Mouse (Mus musculus): ENCODE data around the gene Arrdc1. TPM values are rescaled to one million over a fixed set of nuclear protein-coding genes. Genes with fewer than 3 reads are reported as not detected.

The Arrdc1 gene
- total RNA-seq, 2 experiments from 2014 or later, result 11.1 to 12.3 TPM

DNA sequence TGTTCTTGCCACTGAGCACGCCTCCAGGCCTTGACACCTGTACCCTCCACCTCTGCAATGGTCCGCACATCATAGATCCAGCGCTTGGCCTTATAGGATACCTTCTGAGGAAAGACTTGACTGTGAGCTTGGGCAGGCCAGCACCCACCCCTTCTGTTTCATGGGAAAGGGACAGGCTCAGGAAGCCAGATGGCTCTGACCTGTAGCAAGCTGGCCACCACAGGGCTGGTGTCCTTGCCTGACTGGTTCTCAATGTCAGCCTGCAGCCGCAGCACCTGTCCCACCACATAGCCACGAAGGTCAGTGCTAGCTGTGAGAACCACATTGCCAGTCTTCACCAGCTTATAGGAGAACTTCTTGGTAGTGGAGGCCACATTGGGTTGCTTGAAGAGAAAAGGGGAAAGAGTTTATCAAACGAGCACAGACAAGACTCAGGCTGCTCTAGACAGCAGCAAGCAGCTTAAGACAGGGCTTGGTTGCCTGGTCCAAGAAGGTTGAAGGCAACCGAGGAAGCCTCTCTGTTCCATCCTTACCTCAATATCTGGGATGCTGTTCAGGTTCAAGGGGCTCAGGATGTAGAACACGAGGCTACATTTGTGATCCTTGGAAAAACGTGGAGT is 8.6 kb downstream of the Arrdc1 start:
- intact Hi-C loops (cut with DNase I), result no loop called here
- DNase-seq, result no peak

DNA sequence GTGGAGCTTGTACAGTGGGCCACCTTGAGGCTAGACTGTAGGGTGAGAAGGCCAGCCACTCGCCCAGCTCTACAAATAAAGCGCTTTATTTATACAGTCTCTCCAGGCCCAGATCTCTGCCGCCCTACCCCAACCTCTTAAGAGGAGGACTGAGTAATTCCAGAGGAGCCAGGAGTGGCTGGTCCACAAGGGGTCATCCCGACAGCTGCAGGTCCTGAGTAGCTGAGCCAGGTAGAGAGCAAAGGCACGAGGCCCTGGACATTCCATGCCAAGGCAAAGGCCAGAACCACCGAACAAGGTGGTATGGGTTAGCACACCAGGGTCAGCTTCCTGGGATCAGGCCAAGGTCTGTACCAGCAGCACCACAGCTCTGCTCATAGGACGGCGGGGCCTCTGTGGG is 9.8 kb downstream of the Arrdc1 start:
- no peak for DNase-seq
- intact Hi-C loops (cut with DNase I), result no loop called here

DNA sequence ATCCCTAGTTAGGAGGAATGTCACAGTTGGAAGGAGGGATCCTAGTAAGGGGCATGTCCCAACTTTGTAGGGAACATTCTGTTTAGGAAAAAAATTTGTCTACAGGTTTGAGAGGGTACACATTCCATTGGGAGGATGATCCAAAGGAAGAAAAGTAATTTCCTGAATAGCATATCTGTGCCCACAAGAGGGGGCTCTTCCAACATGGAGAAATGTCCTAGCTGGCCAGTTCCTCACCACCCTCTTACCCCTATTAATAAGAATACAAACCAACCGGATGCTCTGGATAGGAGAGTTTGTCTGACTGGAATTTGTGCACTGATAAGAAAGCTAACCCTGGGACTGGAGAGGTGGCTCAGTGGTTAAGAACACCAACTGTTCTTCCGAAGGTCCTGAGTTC is 11.5 kb downstream of the Arrdc1 start:
- intact Hi-C loops (cut with DNase I), result no loop called here
- DNase-seq, result peak in 1 of 2 experiments; percentile 15

DNA sequence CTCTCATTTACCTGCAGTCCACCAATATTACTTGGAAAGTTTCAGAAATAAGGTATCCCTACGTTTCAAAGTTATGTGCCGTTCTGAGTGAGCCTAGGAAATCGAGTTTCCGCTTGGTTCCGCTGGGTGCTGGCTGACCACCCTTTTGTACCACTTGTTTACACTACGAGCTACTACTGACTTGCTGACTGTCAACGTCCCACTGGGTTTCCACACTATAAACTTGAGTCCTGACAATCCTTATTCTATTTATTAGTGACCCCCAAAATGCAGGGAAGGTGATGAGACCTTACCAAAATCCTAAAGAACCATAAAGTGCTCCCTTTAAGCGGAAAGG is 15.2 kb downstream of the Arrdc1 start:
- intact Hi-C loops (cut with DNase I), result loop anchor here (5.0 kb wide), 1 partner anchor 68 kb away; no protein-coding TSS in a partner anchor
- DNase-seq, result no peak

DNA sequence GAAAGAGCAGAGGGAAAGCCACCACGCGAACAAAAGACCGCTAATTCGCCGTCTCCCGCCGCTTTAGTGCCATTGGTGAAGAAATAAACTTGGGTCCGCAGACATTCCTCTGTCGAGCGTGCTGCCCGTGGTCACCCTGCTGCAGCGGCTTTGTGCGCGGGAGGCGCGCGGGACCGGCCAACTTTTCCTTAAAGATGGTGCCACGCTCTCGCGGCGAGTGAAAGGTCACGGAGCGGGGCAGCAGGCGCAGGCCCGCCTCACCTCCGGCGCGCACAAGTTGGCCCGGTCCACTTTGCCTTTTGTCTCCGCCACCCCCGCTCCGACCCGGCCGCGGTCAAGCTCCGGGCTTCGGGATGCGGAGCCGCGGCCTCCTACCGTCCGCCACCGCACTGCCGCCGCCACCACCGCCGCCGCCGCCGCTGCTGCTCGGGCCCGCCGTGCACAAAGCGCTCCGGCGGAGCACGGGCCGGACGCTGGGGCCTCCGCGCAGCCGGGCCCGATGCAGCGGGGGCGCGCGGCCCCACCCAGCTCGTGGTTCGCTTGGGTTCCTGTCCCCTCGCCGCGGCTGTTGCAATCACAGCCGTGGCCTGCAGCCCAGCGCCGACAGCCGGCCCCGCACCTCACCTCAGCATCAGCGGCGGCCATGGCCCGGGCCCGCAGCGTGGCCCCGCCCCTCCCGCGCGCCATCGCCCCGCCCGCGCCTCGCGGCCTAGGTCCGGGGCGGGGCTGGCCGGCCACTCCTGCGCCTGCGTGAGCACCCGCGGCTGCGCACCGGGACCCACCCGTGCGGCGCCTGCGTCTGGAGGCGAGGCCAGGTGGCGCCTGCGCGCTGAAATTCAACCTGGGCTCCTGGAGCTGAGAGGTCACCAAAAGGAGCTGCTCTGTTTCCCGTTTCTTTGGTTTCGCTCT is 15.9 kb downstream of the Arrdc1 start, which contains the start of gene Ehmt1:
Gene Ehmt1 (minus strand): TSS at position 685 of the 909 bp plus-strand sequence.
- intact Hi-C loops (cut with DNase I), result loop anchor here (5.0 kb wide), 1 partner anchor 67 kb away; no protein-coding TSS in a partner anchor
- peak; percentile 95 for DNase-seq

DNA sequence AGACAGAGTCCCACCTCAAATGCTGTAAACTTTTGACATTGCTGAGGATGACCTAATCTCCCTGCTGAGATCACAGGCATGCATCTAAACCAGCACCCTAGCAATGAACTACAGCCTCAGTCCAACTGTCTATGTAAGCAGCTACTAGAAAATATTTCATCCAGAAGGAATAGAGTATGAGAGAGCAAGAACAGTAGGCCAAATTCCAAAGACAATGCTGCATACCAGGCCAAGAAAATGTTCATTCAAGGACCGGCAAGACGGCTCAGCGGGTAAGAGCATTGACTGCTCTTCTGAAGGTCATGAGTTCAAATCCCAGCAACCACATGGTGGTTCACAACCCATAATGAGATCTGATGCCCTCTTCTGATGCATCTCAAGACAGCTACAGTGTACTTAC is 20.3 kb downstream of the Arrdc1 start:
- DNase-seq, result no peak
- intact Hi-C loops (cut with DNase I), result loop anchor here (5.0 kb wide), 1 partner anchor 62 kb away; no protein-coding TSS in a partner anchor

DNA sequence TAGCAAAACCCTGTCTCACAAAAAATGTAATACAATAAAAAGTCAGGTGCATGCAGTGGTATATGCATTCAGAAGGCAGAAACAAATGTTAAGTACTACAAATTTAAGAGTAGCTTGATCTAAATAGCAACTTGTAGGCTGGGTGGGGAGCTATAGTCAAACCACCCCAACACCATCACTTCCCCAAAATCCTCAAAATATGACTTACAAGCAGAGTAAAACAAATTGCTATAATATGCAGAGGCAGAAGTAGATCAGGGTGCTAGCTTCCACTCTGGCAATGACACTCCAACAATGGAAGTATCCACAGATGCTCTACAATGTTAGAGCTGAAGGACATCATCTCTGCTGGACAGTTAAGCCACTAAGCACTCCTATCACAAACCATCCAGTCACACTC is 22.5 kb downstream of the Arrdc1 start:
- intact Hi-C loops (cut with DNase I), result no loop called here
- DNase-seq, result no peak

DNA sequence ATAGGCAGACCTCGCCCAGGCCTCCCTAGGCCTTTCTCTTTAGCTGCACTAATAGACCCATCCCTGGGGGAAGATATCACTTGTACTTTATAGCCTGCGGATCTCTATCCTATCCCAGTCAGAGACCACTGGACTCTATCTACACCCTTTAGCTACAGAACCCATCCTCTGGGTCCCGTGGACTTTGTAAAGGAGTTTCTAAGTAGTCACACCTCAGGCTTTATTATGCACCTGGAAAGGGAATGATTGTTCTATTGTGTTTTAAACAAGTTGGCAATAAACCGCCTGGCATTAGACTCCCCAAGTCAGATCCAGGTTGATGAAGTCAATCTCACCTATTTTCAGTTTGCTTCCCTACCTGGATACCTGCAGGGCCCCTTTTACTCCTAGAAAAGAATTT is 22.9 kb downstream of the Arrdc1 start:
- DNase-seq, result no peak
- intact Hi-C loops (cut with DNase I), result no loop called here

DNA sequence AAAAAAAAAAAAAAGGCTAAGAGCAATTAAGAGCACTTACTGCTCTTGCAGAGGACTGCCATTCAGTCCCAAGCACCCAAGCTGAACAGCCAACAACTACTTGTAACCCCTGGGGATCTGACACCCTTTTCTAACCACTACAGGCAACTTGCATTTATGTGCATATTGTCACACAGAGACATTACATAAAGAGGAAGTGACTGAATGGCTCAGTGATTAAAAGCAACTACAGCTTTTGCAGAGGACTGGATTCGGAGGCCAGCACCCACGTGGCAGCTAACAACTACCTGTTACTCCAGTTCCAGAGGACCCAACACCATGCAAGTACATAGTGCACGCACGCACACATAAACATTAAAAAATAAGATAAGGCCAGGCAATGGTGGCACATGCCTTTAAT is 24.6 kb downstream of the Arrdc1 start:
- DNase-seq, result no peak
- intact Hi-C loops (cut with DNase I), result no loop called here

DNA sequence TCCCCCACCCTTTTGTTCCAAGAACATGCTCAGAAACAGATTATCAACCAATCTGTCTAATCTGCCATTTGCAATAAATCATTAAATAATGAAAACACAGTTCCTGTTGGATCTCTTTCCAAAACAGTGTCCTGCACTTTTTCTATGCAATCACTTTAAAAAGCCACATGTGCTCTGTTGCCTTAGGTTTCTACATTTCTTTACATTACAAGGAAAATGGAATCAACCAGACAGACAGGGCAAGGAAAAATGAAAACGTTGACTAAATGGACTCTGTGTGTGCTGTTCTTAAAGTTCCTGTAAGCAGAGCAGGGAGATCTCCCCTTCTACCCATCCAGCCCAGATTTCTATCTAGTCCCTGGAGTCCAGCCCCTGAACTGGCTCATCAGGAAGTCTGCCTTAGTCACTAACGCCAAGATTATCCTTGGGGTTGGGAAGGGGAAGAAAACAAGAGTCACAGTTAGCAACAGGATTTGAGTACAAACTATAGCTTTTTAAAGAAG is 29.3 kb downstream of the Arrdc1 start:
- intact Hi-C loops (cut with DNase I), result no loop called here

DNA sequence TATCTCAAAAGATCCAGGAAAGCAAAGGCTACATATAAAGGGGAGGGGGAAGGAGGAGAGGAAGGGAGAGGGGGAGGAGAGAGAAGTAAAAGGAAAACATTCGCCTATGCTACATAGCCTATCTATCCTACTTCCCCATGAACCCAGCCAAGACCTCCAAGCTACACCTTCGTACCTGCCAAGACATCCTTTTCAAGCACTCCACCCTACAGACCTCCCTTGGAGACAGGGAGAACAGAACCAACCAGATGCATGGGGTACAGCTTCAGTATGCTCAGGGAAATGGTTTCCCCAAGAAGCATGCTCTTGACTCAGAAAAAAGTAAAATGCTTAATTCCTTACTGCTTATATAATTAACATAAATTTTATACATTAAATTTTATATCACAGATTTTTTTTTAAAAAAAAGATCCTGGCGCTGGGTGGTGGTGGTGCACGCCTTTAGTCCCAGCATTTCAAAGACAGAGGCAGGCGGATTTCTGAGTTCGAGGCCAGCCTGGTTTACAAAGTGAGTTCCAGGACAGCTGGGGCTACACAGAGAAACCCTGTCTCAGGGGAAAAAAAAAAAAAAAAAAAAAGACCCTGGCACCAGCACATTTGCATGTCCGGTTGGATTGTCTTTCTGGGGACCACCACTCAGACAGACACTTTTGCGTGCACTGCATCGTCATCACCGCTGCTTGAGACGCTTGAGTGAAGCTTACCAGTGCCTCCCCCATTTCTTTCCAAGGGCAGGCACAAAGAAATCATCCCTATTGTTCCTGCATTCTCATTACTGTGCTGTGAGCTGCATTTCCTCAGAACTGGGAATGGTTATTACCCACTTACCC is 30.0 kb downstream of the Arrdc1 start:
- intact Hi-C loops (cut with DNase I), result no loop called here
- DNase-seq, result no peak

More for the DNA sequence above, 29.3 kb downstream of the Arrdc1 start:
- no peak for DNase-seq

DNA sequence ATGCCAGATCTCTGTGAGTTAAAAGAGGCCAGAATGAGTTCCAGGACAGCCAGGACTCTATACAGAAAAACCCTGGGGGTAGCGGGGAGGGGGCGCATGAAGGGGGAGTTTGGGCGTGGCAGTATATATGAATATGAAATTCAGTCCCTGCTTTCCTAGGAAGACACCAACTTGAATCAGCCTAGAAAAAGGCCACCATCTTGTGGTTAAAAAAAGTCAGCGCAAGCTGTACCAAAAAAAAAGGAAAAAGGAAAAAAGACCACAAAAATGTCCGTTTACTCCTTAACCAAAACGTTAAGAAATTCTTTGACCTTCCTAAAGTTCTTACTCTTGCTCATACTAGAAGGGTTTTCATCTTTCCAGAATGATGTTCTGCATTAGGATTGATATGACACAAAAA is 32.1 kb downstream of the Arrdc1 start:
- intact Hi-C loops (cut with DNase I), result no loop called here
- DNase-seq, result no peak

DNA sequence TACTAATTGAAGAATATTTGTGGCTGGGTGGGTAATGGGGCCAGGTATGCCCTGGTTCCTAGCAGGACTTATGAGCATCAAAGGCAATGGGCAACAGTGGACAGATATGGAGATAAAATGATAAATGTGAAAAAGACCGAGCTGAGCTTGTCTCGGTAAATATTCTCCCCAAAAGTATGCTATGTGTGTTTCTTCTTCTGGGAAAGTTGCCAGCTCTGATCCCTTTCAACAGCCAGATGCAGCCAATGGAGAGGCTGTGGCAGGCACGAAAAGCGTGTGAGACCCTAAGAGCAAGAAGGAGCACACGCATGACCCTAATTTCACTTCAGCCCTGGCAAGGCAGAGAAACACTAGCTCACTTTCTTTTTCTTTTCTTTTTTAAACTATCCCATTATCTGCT is 34.0 kb downstream of the Arrdc1 start:
- intact Hi-C loops (cut with DNase I), result no loop called here

DNA sequence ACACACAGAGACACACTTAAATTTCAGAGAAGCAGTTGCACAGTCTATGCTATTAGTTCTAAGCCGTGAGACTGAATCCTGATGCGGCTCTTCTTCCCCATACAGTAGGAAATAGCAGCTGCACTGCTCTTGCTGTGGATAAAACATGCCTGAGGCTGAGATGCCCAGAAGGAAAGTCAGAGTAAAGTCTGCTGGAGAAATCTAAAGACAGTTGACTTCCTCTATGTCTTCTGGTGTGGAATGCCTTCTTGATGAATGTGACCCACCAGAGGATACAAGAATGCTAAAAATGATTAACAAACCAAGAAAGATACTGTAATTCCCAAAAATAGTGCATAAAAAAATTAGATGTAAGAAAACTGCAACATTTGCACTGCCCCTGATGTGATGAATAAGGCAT is 35.8 kb downstream of the Arrdc1 start:
- intact Hi-C loops (cut with DNase I), result no loop called here
- no peak for DNase-seq

More for the DNA sequence above, 34.0 kb downstream of the Arrdc1 start:
- no peak for DNase-seq

DNA sequence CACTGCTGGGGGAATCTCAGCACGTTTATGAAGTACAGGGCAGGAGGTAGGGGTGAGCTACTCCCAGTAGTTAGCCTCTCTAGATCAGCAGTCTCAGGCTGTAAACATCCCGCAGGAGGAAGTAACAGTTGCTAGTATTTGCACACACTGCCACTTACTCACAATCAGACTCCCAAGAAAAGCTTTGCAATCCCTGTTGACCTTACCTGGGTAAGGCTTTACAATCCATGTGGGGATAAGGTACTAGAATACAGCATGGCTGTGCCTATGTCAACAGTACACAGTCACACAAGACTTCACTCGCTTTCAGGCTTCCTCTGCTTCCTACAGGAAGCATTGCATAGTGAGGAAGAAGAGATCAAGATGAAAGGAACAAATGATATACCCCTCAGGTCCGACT is 38.3 kb downstream of the Arrdc1 start:
- DNase-seq, result no peak
- intact Hi-C loops (cut with DNase I), result no loop called here

DNA sequence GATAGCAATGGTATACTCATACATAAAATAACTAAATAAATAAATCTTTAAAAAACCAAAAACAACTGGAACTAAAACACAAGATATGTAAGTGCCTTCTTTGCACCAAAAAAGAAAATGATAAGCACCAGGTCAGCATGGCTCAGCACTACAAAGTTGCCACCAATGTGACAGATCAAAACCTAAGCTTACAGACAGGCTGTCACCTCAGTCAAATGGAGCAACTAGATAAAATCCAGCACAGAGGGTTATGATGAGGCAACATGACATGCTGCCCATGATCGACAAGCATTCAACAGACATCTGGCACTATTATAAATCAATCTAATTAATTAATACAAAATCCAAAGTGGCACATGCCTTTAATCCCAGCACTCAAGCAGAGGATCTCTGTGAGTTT is 40.8 kb downstream of the Arrdc1 start:
- DNase-seq, result no peak

DNA sequence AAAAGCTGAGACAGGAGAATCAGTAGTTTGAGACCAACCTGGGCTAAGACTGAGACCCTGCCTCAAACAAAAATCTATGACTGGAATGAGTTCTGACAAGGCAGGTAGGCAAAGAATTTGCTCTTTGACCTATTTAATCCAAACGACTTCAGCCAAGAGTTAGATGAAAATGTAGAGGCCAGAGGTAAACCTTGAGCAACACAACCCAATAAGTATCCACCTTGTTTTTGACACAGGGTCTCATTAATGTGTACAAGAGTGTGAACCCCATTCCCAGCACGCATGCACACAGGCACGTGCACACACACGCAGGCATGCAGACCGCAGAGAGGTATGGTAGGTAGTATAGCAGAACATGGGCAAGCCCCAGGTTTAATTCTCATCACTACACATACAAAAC is 42.7 kb downstream of the Arrdc1 start:
- intact Hi-C loops (cut with DNase I), result no loop called here
- no peak for DNase-seq

More for the DNA sequence above, 40.8 kb downstream of the Arrdc1 start:
- intact Hi-C loops (cut with DNase I), result no loop called here

DNA sequence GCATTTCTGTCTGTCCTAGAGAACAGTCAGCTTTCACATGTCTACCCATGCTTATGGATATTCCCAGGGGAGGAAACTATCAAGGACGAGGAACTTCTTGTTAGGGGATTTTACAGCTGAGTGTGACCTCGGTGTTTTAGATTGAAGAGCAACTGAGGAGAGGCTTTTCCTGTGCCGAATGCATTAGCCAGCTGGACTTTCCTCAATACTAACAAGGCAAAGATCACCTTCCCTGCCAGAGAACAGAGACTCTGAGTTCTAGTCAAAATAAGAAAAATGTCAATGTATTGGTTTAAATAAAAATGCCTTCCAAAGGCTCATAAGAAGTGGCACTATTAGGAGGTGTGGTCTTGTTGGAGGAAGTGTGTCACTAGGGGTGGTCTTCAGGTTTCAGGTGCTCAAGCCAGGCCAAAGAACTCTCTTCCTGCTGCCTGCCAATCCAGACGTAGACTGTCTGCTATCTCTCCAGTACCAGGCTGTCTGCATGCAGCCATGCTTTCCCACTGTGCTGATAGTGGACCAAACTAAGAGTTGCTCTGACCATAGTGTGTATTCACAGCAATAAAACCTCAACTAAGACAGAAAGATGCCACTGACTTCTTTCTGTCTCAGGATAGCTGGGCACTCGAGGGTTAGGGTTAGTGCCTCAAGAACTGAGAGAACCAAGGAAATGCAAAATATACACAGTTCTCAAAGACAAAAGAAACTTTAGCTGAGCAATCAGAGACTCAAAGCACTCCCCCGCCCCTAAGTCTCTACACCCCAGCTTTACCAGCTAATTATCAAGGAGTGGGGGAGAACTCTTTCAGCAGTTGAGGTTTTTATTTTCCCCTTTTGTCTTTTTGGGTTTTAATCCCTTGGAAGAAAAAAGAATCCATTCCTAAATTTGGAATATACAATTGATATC is 44.3 kb downstream of the Arrdc1 start:
- no peak for DNase-seq
- intact Hi-C loops (cut with DNase I), result no loop called here

DNA sequence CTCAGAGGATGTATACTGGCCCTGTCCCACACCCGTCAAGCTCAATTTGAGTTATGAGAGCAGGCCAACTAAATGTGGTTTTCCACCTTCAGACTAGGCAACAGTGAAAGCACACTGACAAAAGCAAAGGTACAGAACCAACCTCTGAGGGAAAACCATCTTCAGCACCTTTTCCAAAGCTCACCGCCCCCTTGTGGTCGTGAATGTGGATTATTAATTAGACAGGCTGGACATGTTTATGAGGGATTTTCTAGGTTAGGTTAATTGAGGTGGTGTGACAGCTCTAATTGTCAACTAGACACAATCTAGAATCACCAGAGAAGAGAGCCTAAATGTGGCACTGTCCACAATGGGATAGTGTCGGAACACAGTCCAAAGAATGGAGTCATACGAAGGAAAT is 46.2 kb downstream of the Arrdc1 start:
- no peak for DNase-seq
- intact Hi-C loops (cut with DNase I), result no loop called here

DNA sequence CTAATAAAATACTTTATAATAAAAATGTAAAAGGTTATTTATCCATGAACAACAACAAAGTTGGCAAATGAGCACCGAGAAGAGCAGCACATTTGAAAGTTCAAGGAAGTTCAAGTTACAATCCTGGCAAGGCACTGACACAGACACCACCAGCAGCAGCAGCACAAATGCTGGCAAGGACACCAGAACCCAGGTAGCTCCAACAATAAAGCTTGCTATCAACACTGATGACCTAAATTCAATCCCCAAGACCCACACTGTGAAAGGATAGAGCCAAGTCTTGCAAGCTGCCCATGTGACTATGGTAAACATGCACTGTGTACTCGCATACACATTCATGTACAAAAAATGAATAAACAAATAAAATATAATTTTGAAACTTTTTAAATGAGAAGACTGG is 54.4 kb downstream of the Arrdc1 start:
- intact Hi-C loops (cut with DNase I), result no loop called here

More for the DNA sequence above, 54.4 kb downstream of the Arrdc1 start:
- no peak for DNase-seq
